Mouse (Mus musculus): ENCODE measurements around the gene Hivep3.

- TF ChIP-seq CTCF (IDR thresholded peaks at IDR 0.05; ENCODE audit: low read depth, low read length), result no peak
- no peak for TF ChIP-seq POLR2A (IDR thresholded peaks at IDR 0.05; ENCODE audit: extremely low read depth, insufficient read depth, low read length)
Measured at GRCm38 (mm10) chr4:119939786-119940185, 206.2 kb downstream of the Hivep3 start.
